Mouse (Mus musculus): ENCODE data around the gene Hspb9. TPM values are rescaled to one million over a fixed set of nuclear protein-coding genes. Genes with fewer than 3 reads are reported as not detected.
A peak's percentile ranks its signal among the peaks of the same experiment; 100 is the strongest.

The Hspb9 gene
- polyA plus RNA-seq, 1 experiment from 2014 or later, result not detected

GRCm38 (mm10) chr11:100714534-100714915 is 875 bp downstream of the Hspb9 start:
- Histone ChIP-seq H3K36me3 (ENCODE audit: inconsistent target) (peaks cover 40% of the 10 kb centered on the region), H3K4me3 (ENCODE audit: inconsistent target) (no peak overlapping the region), H3K79me2 (ENCODE audit: inconsistent target) (peaks cover 43% of the 10 kb centered on the region), H3K27ac (peak overlapping the region; percentile 81)
- WGBS (ENCODE audit: missing documents), result 56% methylated on average over 6 of the region's 6 CpGs

GRCm38 (mm10) chr11:100714948-100715347 is 1.3 kb downstream of the Hspb9 start:
- H3K36me3 ChIP-seq (ENCODE audit: inconsistent target), result peaks cover 35% of the 10 kb centered on the region
- WGBS (ENCODE audit: missing documents), result 94% methylated on average over 6 of the region's 6 CpGs

GRCm38 (mm10) chr11:100716649-100717048 is 3.0 kb downstream of the Hspb9 start:
- peaks cover 62% of the 10 kb centered on the region for H3K79me2 ChIP-seq (ENCODE audit: inconsistent target)
- peaks cover 33% of the 10 kb centered on the region for H3K36me3 ChIP-seq (ENCODE audit: inconsistent target)
- WGBS (ENCODE audit: missing documents), result 100% methylated on average over 3 of the region's 3 CpGs

More at GRCm38 (mm10) chr11:100714948-100715347, 1.3 kb downstream of the Hspb9 start:
- peaks cover 48% of the 10 kb centered on the region for H3K79me2 ChIP-seq (ENCODE audit: inconsistent target)
- H3K27ac ChIP-seq, result no peak overlapping the region
- H3K4me3 ChIP-seq (ENCODE audit: inconsistent target), result no peak overlapping the region

DNA sequence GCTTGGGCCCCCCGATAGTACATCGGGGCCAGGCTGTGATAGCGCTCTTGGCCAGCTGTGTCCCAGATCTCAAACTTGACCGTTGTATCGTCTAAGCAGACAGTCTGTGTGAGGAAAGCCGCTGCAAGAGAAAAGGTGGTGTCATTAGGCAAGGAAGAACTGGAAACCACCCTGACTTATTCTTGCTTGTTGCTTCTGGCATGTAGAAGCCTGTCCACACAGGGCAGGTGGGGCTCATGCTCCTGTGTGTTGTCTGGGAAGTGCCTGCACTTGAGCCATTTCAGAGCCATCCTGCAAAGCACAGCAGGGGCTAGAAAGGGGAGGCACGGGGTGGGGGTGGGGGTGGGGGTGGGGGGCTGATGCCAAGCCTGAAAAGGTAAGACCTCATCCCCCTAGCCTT is 4.8 kb downstream of the Hspb9 start:
- 88% methylated on average over 7 of the region's 7 CpGs for whole genome bisulfite sequencing (ENCODE audit: missing documents)

More at GRCm38 (mm10) chr11:100716649-100717048, 3.0 kb downstream of the Hspb9 start:
- H3K4me3 ChIP-seq (ENCODE audit: inconsistent target), result no peak overlapping the region
- H3K27ac ChIP-seq, result no peak overlapping the region

DNA sequence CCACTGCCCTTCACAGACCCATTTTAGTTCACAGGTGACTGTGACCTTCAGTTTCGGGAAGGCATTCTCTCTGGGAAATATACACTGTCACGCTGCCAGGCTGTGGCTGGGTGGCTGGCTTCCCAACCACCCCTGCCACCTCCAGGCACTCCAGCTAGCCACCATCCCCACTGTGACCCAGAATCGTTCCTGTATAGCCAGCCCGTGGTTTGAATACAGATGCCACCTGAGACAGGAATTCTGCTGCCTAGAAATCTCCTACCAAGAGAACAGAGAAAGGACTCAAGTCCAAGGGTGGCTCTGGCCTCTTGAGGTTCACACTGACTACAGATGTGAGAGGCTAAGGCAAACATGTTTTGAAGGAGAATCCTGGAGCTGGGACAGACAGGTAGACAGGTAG is 5.2 kb downstream of the Hspb9 start:
- WGBS (ENCODE audit: missing documents), result 85% methylated on average over 4 of the region's 4 CpGs
- H3K27ac ChIP-seq, result peak overlapping the region; percentile 94
- H3K79me2 ChIP-seq (ENCODE audit: inconsistent target), result peaks cover 82% of the 10 kb centered on the region
- H3K36me3 ChIP-seq (ENCODE audit: inconsistent target), result peaks cover 33% of the 10 kb centered on the region
- no peak overlapping the region for H3K4me3 ChIP-seq (ENCODE audit: inconsistent target)

More for the DNA sequence above, 4.8 kb downstream of the Hspb9 start:
- peak overlapping the region; percentile 94 for H3K27ac ChIP-seq
- peaks cover 33% of the 10 kb centered on the region for H3K36me3 ChIP-seq (ENCODE audit: inconsistent target)
- no peak overlapping the region for H3K4me3 ChIP-seq (ENCODE audit: inconsistent target)
- peaks cover 78% of the 10 kb centered on the region for H3K79me2 ChIP-seq (ENCODE audit: inconsistent target)

DNA sequence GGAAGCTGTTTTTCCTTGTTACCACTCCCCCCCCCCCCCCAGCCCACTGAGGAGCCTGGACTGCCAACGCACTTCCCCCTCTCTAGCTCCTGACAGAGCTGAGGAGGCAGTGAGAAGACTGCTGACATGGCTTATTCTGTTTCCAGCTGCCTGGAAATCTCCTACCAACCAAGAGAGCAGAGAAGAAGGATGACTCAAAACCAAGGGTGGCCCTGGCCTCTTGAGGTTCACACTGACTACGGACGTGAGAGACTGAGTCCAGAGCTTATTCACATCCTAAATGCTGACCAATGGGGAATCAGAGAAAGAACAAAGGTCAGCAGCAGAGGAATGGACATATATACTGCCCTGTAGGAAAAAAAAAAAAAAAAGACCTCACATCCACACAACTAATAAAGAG is 5.7 kb downstream of the Hspb9 start:
- Histone ChIP-seq H3K4me3 (ENCODE audit: inconsistent target) (no peak overlapping the region), H3K27ac (peak overlapping the region; percentile 94), H3K36me3 (ENCODE audit: inconsistent target) (peaks cover 33% of the 10 kb centered on the region), H3K79me2 (ENCODE audit: inconsistent target) (peaks cover 87% of the 10 kb centered on the region)
- WGBS (ENCODE audit: missing documents), result 7% methylated on average over 3 of the region's 3 CpGs

DNA sequence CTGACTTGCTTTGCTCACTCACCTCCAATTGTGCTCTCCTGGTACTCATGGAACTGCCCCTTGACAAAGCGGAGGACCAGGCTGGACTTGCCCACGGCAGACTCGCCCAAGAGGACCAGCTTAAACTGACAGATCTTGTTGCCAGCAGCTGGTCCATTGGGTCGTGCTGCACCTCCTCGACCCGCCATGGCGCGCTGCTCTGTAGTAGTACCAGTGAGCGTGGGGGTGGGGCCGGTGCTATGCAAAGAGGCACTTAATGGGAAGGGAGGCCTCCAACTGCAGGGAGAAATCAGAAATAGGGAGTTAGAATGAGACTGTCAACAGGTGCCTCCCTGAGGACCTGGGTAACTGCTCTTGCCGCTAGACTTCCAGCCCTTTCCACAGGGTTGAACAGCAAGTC is 6.2 kb downstream of the Hspb9 start:
- Histone ChIP-seq H3K79me2 (ENCODE audit: inconsistent target) (peaks cover 93% of the 10 kb centered on the region), H3K27ac (peak overlapping the region; percentile 94), H3K4me3 (ENCODE audit: inconsistent target) (no peak overlapping the region), H3K36me3 (ENCODE audit: inconsistent target) (peaks cover 33% of the 10 kb centered on the region)
- 86% methylated on average over 11 of the region's 11 CpGs for WGBS (ENCODE audit: missing documents)

DNA sequence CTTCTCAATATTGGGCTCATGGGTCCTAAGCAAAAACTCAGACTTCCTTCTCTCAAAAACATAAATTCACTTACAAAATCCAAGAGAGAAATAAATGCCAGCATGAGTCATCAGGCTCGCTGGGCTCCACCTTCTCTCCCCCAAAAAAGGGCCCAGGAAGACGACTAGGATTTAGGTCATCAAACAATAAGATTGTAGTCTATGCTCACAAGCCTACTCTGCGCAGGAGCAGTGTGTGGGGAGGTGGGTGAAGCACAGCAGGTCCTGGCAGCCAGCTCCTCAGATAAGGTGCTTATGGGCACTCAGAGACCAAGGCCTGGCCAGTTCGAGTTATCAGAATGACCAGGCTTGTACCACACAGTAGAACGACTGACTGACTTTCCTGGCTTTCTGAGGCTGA is 6.7 kb downstream of the Hspb9 start:
- peaks cover 96% of the 10 kb centered on the region for H3K79me2 ChIP-seq (ENCODE audit: inconsistent target)
- H3K36me3 ChIP-seq (ENCODE audit: inconsistent target), result peaks cover 30% of the 10 kb centered on the region
- H3K27ac ChIP-seq, result peak overlapping the region; percentile 94
- no peak overlapping the region for H3K4me3 ChIP-seq (ENCODE audit: inconsistent target)
- 16% methylated on average over 5 of the region's 5 CpGs for WGBS (ENCODE audit: missing documents)

DNA sequence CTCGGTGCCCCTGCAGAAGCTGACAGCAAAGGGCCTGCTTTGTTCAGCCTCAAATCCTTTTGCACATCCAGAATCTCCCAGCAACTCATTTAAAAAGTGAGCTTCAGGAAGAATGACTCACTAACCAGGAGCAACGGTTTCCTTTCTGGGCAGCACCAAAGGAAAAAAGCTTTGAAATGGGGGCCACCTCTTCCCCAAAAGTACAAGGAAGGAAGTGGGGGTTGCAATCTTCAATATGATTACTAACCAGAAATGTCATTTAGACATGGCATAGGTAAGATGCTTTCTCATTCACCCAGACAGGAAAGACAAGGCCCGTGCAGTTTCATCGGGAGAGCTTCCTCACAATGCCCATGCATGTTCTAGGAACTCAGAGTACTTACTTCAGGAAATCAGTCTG is 7.6 kb downstream of the Hspb9 start:
- Histone ChIP-seq H3K79me2 (ENCODE audit: inconsistent target) (peaks cover 96% of the 10 kb centered on the region), H3K4me3 (ENCODE audit: inconsistent target) (no peak overlapping the region), H3K27ac (peak overlapping the region; percentile 94), H3K36me3 (ENCODE audit: inconsistent target) (peaks cover 22% of the 10 kb centered on the region)
- WGBS (ENCODE audit: missing documents), result 2% methylated on average over 4 of the region's 4 CpGs

DNA sequence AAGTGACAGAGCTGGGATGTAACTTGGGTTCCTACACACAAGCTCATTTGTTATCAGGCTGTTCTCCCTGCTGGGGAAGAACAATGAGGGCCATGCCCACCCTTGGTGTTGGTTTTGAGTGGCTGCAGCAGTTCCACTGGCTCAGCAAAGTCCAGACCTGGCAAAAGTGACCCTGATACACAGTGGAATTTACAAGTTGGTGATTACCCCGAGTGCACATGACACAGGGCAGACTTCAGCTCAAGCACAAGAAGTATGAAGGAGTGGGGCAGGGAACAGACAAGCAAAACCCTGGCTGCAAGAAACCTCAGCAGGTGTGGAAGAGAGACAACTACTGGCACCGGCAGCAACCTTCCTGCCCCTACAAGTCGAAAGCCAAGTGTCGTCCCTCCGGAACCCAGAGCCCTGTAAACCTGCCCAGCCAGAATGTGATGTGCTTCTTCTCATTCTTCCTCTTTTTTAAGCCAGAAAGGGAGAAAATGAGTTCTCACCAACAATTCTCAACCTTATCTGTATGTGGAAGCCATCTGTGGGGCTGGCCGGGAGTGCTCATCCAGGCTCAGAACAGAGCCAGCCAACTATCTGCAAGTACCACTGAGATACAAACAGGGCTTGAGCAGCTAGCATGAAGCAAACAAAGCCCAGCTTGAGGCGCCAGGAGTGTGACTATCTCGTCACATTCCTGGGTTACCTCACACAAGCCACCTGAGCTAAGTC is 8.3 kb downstream of the Hspb9 start:
- Histone ChIP-seq H3K79me2 (ENCODE audit: inconsistent target) (peaks cover 96% of the 10 kb centered on the region), H3K27ac (peak overlapping the region; percentile 94), H3K36me3 (ENCODE audit: inconsistent target) (peaks cover 15% of the 10 kb centered on the region), H3K4me3 (ENCODE audit: inconsistent target) (no peak overlapping the region)
- WGBS (ENCODE audit: missing documents), result 27% methylated on average over 8 of the region's 8 CpGs

GRCm38 (mm10) chr11:100722493-100723028 is 8.9 kb downstream of the Hspb9 start:
- Histone ChIP-seq H3K4me3 (ENCODE audit: inconsistent target) (no peak overlapping the region), H3K79me2 (ENCODE audit: inconsistent target) (peaks cover 96% of the 10 kb centered on the region), H3K27ac (peak overlapping the region; percentile 94), H3K36me3 (ENCODE audit: inconsistent target) (peaks cover 9% of the 10 kb centered on the region)
- WGBS (ENCODE audit: missing documents), result 47% methylated on average over 2 of the region's 2 CpGs

GRCm38 (mm10) chr11:100724919-100725512 is 11.4 kb downstream of the Hspb9 start:
- H3K4me3 ChIP-seq (ENCODE audit: inconsistent target), result no peak overlapping the region
- H3K36me3 ChIP-seq (ENCODE audit: inconsistent target), result peaks cover 13% of the 10 kb centered on the region; the same call in 1 of the 2 replicates
- peak overlapping the region; percentile 88 for H3K27ac ChIP-seq
- WGBS (ENCODE audit: missing documents), result 28% methylated on average over 5 of the region's 5 CpGs
- H3K79me2 ChIP-seq (ENCODE audit: inconsistent target), result peaks cover 100% of the 10 kb centered on the region

DNA sequence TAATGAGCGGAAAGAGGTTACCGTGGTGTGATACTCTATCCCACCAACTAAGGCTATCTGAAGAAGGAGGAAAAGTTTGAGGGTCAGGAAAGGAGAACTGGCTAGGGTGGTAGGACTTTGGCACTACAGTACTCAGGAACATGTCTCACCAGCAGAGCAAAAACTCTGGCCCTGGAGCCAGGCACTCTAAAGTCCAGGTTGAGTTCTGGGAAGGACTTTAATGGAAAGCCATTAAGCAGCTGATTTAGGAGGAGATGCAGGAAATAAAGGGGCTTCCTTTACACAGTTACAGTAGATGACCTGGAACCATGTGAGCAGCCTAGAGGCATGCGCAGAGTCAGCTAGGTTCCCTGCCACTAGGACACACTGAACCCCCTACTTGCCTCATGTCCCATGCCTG is 13.6 kb downstream of the Hspb9 start:
- no peak overlapping the region for H3K4me3 ChIP-seq (ENCODE audit: inconsistent target)
- H3K27ac ChIP-seq, result no peak overlapping the region
- WGBS (ENCODE audit: missing documents), result 100% methylated on average over 3 of the region's 3 CpGs
- peaks cover 100% of the 10 kb centered on the region for H3K79me2 ChIP-seq (ENCODE audit: inconsistent target)
- H3K36me3 ChIP-seq (ENCODE audit: inconsistent target), result peaks cover 13% of the 10 kb centered on the region; the same call in 1 of the 2 replicates

GRCm38 (mm10) chr11:100728601-100729000 is 15.0 kb downstream of the Hspb9 start:
- peaks cover 100% of the 10 kb centered on the region for H3K79me2 ChIP-seq (ENCODE audit: inconsistent target)
- 95% methylated on average over 6 of the region's 6 CpGs for WGBS (ENCODE audit: missing documents)
- H3K27ac ChIP-seq, result no peak overlapping the region
- peaks cover 13% of the 10 kb centered on the region; the same call in 1 of the 2 replicates for H3K36me3 ChIP-seq (ENCODE audit: inconsistent target)
- no peak overlapping the region for H3K4me3 ChIP-seq (ENCODE audit: inconsistent target)

DNA sequence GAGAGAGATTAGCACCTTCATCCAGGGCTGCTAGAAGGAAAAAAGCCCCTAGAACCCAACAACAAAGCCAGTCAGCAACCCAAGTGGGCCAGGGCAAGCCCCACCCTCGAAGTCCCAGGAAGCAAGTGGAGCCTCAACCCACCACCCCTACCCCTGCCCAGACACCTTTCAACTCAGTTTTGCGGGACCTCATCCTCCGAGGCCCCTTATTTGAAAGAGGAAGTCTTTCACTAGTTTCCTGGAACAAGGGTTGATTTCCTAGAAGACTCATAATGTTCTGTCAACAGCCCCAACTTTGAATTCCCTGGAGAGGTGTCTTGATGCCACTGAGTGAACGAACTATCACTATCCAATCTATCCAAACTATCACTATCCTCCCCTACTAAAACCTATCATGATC is 16.3 kb downstream of the Hspb9 start:
- Histone ChIP-seq H3K79me2 (ENCODE audit: inconsistent target) (peaks cover 100% of the 10 kb centered on the region), H3K27ac (no peak overlapping the region), H3K36me3 (ENCODE audit: inconsistent target) (peaks cover 13% of the 10 kb centered on the region; the same call in 1 of the 2 replicates), H3K4me3 (ENCODE audit: inconsistent target) (no peak overlapping the region)
- 19% methylated on average over 4 of the region's 4 CpGs for WGBS (ENCODE audit: missing documents)

Measured in macrophage (primary cell).